Mouse (Mus musculus) heart, embryonic 14.5 days (tissue): ENCODE measurements around the gene Enox1. TPM values are rescaled to one million over a fixed set of nuclear protein-coding genes. Genes with fewer than 3 reads are reported as not detected.

ENCODE experiments used
- ATAC-seq: fragments of 200-750 bp; cut with Nextera tagmentation; 2 replicates; pipeline ENCODE4 v1.8.0; 2017; ENCODE audit warnings: low read depth, moderate TSS enrichment; ENCODE audit not compliant: insufficient number of reproducible peaks, insufficient read depth, low FRiP score
- H3K27ac ChIP-seq, 2 experiments: fragments of 200-500 bp in 1 of 2; fragments of 300-500 bp in 1 of 2; sonication (generic) in 1 of 2; replicated peaks in 1 of 2; 2 replicates each; pipeline ENCODE4 v1.5.1; 2012 to 2014; ENCODE audit warnings: low read depth in 2 of 2, low read length in 2 of 2, control low read depth in 1 of 2, mild to moderate bottlenecking in 1 of 2, mixed read lengths in 1 of 2; ENCODE audit not compliant: control insufficient read depth in 1 of 2, insufficient read depth in 1 of 2
- H3K27me3 ChIP-seq: fragments of 300-500 bp; sonication (generic); 2 replicates; pipeline ENCODE4 v1.6.1; 2014; ENCODE audit warnings: mild to moderate bottlenecking, low read length, control low read depth; ENCODE audit not compliant: control insufficient read depth, insufficient read depth
- H3K36me3 ChIP-seq: fragments of 300-500 bp; sonication (generic); 2 replicates; pipeline ENCODE4 v1.6.1; 2014; ENCODE audit warnings: mild to moderate bottlenecking, control low read depth, low read length, mixed read lengths; ENCODE audit not compliant: control insufficient read depth, insufficient read depth
- H3K4me1 ChIP-seq, 2 experiments: fragments of 200-500 bp in 1 of 2; fragments of 300-500 bp in 1 of 2; sonication (generic) in 1 of 2; 2 replicates each; pipeline ENCODE4 v1.6.1; 2012 to 2014; ENCODE audit warnings: low read length in 2 of 2, control low read depth in 1 of 2, mixed read lengths in 1 of 2; ENCODE audit not compliant: control insufficient read depth in 2 of 2, insufficient read depth in 2 of 2
- H3K4me2 ChIP-seq: fragments of 300-500 bp; sonication (generic); 2 replicates; pipeline ENCODE4 v1.6.1; 2014; ENCODE audit warnings: mild to moderate bottlenecking, low read length
- H3K4me3 ChIP-seq, 2 experiments: fragments of 200-500 bp in 1 of 2; fragments of 300-500 bp in 1 of 2; sonication (generic) in 1 of 2; 2 replicates each; pipeline ENCODE4 v1.5.1; 2012 to 2014; ENCODE audit warnings: low read length in 2 of 2, mild to moderate bottlenecking in 2 of 2, control low read depth in 1 of 2, low read depth in 1 of 2, moderate library complexity in 1 of 2; ENCODE audit not compliant: control insufficient read depth in 1 of 2, insufficient read depth in 1 of 2
- H3K9ac ChIP-seq: fragments of 300-500 bp; sonication (generic); 2 replicates; pipeline ENCODE4 v1.6.1; 2014; ENCODE audit warnings: mild to moderate bottlenecking, low read length
- H3K9me3 ChIP-seq: fragments of 300-500 bp; sonication (generic); 2 replicates; pipeline ENCODE4 v1.6.1; 2016; ENCODE audit warnings: low read length, control low read depth; ENCODE audit not compliant: control insufficient read depth
- whole genome bisulfite sequencing: fragments of 180-500 bp; shearing (Covaris S2); extraction: QIAGEN DNeasy Blood & Tissue Kit; methylation state at CpG from one replicate; pipeline ENCODE4 v1.1.7; 2014; 5-methylcytosine and 5-hydroxymethylcytosine counted together
- polyA plus RNA-seq: library from polyadenylated mRNA; unstranded; fragments of >200 nt; fragmentation: Nextera tagmentation; extraction: Ambion mirVana; gene quantifications from 2 replicates; pipeline ENCODE4 v1.2.1, GENCODE M21; 2014

Enox1 gene
- polyA plus RNA-seq, 1 experiment from 2014 or later: 2.2 TPM

DNA sequence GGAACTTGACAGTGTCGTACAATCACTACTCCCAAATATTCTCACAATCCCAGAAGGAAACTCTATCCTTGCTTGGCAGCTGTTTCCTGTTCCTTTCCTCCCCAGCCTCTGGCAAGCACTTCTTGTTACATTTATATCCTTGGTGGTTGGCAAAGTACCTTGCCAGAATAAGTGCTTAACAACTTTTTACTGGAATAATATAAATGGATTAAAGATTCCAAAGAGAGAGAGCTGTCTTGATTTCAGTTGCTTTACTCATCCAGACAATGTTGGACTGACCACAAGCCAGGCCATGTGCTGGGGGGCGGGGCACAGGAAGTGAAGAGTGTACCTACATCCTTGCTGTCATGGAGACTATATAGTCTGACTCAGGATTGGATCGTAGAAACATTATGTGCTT, 189.7 kb downstream of the Enox1 start:
- Histone ChIP-seq H3K4me2 (no peak overlapping the region), H3K9ac (no peak overlapping the region), H3K4me1 (peaks cover 8 to 9% of the 10 kb centered on the region in 2 experiments; a peak in 1 of 4 replicates), H3K36me3 (no peaks in the 10 kb centered on the region), H3K4me3 (no peak overlapping the region), H3K27ac (no peak overlapping the region), H3K27me3 (no peaks in the 10 kb centered on the region), H3K9me3 (no peaks in the 10 kb centered on the region)
- 74% methylated on average over 3 of the region's 3 CpGs for WGBS
- ATAC-seq: no peak

- H3K9me3 ChIP-seq: no peaks in the 10 kb centered on the region
- H3K4me1 ChIP-seq: no peaks in the 10 kb centered on the region
- WGBS: 57% methylated on average over 2 of the region's 2 CpGs
- no peak overlapping the region for H3K4me3 ChIP-seq
- H3K27ac ChIP-seq: no peak overlapping the region
- H3K9ac ChIP-seq: no peak overlapping the region
- no peak overlapping the region for H3K4me2 ChIP-seq
- H3K27me3 ChIP-seq: no peaks in the 10 kb centered on the region
- no peaks in the 10 kb centered on the region for H3K36me3 ChIP-seq
- no peak for ATAC-seq
These were observed 195.3 kb downstream of the Enox1 start for GRCm38 (mm10) chr14:77351803-77352352.

DNA sequence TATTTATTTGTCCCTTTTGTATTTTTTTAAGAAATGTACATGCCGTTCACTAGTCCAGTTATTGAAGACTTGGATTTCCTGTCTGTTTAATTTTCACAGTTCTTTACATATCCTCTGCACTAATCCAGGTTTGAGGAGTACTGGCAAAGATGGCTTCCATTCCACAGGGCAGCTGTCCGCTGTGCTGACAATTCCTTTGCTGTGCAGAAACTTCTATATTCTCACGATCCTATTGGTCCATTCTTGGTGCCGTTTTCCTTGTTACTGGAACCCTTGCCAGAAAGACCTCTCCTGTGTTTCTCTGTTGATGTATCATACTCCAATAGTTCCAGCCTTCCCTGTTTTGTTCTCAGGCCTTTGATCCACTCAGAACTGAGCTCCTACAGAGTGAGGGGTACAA, 206.1 kb downstream of the Enox1 start:
- no peak for ATAC-seq
- Histone ChIP-seq H3K4me1 (no peaks in the 10 kb centered on the region), H3K4me2 (no peak overlapping the region), H3K36me3 (no peaks in the 10 kb centered on the region), H3K27ac (no peak overlapping the region), H3K9ac (no peak overlapping the region), H3K9me3 (no peaks in the 10 kb centered on the region), H3K27me3 (no peaks in the 10 kb centered on the region), H3K4me3 (no peak overlapping the region)
- WGBS: 69% methylated on average over 4 of the region's 4 CpGs

- H3K9ac ChIP-seq: no peak overlapping the region
- H3K4me2 ChIP-seq: no peak overlapping the region
- WGBS: 41% methylated on average over 8 of the region's 8 CpGs
- H3K27ac ChIP-seq: no peak overlapping the region
- no peaks in the 10 kb centered on the region for H3K27me3 ChIP-seq
- no peaks in the 10 kb centered on the region for H3K36me3 ChIP-seq
- no peak overlapping the region for H3K4me3 ChIP-seq
- H3K9me3 ChIP-seq: no peaks in the 10 kb centered on the region
- peaks cover 4% of the 10 kb centered on the region in 2 experiments; a peak in 3 of 4 replicates for H3K4me1 ChIP-seq
- no peak for ATAC-seq
These were observed 211.8 kb downstream of the Enox1 start for GRCm38 (mm10) chr14:77368411-77368810.

DNA sequence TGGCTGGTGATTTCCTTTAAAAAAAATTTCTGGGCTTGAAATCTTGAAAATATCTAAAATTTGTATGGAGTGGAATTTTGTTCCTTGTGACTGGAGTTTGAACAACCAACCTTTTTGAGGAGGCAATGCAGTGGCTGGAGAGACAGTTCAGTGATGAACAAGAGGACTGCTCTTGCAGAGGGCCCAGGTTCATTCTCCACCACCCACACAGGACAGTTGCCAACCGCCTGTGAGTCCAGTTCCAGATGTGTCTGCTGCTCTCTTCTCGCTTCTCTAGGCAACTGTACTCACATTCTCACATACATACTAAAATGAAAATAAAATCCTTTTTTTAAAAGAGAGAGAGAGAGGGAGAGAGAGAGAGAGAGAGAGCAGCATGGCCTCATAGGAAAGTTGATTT, 212.5 kb downstream of the Enox1 start:
- Histone ChIP-seq H3K4me3 (no peak overlapping the region), H3K9ac (no peak overlapping the region), H3K27me3 (no peaks in the 10 kb centered on the region), H3K27ac (no peak overlapping the region), H3K36me3 (no peaks in the 10 kb centered on the region), H3K4me1 (peaks cover 4% of the 10 kb centered on the region in 2 experiments; a peak in 3 of 4 replicates), H3K4me2 (no peak overlapping the region), H3K9me3 (no peaks in the 10 kb centered on the region)
- 78% methylated on average over 2 of the region's 2 CpGs for WGBS
- ATAC-seq: no peak

DNA sequence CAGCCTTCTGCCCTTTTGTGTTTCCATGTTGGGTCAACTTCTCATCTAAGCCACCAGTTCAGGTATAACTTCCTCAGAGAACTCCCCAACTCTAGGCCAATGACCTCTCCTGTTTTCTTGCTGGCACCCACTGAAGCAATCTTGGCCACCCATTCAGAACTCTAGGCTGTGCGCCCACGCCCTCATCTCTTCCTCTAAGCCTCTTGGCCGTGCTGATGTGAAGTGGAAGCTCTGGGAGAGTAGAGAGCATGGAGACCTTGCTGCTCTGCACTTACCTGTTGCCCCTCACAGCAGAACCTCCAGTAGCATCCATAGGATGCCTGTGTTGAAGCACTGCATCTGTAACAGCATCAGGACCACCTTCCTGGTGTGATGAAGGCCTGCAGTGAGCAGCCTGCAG, 214.0 kb downstream of the Enox1 start:
- H3K27me3 ChIP-seq: no peaks in the 10 kb centered on the region
- no peak overlapping the region for H3K4me3 ChIP-seq
- H3K27ac ChIP-seq: no peak overlapping the region
- H3K4me2 ChIP-seq: no peak overlapping the region
- H3K36me3 ChIP-seq: no peaks in the 10 kb centered on the region
- no peaks in the 10 kb centered on the region for H3K9me3 ChIP-seq
- WGBS: 86% methylated on average over 3 of the region's 3 CpGs
- no peak overlapping the region for H3K9ac ChIP-seq
- peaks cover 5 to 6% of the 10 kb centered on the region in 2 experiments; a peak in 3 of 4 replicates for H3K4me1 ChIP-seq
- ATAC-seq: no peak

GRCm38 (mm10) chr14:77371977-77372376, 215.4 kb downstream of the Enox1 start:
- Histone ChIP-seq H3K27me3 (no peaks in the 10 kb centered on the region), H3K4me2 (no peak overlapping the region), H3K36me3 (no peaks in the 10 kb centered on the region), H3K4me3 (no peak overlapping the region), H3K9me3 (no peaks in the 10 kb centered on the region), H3K9ac (no peak overlapping the region), H3K27ac (no peak overlapping the region), H3K4me1 (peaks cover 6 to 7% of the 10 kb centered on the region in 2 experiments; a peak in 3 of 4 replicates)
- ATAC-seq: no peak
- WGBS: 69% methylated on average over 5 of the region's 5 CpGs

DNA sequence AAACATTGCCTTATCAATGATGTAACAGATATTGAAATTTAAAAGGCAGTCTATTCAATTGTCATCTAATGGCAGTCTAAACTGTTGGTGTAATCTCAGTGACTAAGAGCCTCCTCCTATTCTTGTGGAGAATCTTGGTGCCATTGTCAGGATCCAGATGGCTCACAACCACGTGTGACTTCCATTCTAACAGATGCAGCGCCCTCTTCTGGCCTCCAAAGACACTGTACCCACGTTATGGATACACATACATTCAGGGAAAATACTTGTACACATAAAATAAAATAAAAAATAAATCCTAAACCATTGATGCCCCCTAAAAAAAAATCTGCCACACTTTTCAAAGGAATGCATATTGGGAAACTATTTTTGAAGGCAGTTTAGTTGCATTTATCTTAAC, 216.6 kb downstream of the Enox1 start:
- WGBS: 71% methylated on average over 3 of the region's 3 CpGs
- no peak for ATAC-seq
- no peaks in the 10 kb centered on the region for H3K27me3 ChIP-seq
- H3K4me2 ChIP-seq: no peak overlapping the region
- H3K4me1 ChIP-seq: peaks cover 6 to 7% of the 10 kb centered on the region in 2 experiments; a peak in 3 of 4 replicates
- no peaks in the 10 kb centered on the region for H3K9me3 ChIP-seq
- no peak overlapping the region for H3K27ac ChIP-seq
- H3K9ac ChIP-seq: no peak overlapping the region
- no peaks in the 10 kb centered on the region for H3K36me3 ChIP-seq
- H3K4me3 ChIP-seq: no peak overlapping the region
